Mouse (Mus musculus): Measurements from ENCODE around the gene Hoxc10. TPM values are rescaled to one million over a fixed set of nuclear protein-coding genes. Genes with fewer than 3 reads are reported as not detected.

The Hoxc10 gene
- polyA plus RNA-seq, 1 experiment = not detected

DNA sequence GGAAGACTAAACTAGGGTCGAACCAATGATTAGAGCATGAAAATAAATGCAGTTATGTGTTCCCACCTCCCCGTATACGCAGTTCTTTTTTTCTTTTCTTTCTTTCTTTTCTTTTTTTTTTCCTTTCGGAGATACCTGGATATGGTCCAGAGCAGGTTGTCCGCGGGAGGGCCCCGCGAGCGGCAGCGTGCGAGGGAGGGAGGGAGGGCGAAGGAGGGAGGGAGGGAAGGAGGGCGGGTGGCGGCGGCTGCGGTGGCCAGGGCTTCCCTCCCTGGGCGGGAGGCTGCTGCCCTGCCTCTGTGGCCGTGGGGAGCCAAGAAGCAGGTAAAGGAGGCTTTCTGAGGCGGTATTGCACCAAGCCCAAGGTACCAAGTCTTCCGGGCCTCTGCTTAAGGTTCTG, 9.6 kb downstream of the Hoxc10 start, which contains the start of gene Hoxc9:
TSS of gene Hoxc9 (plus strand) at position 269 of the 400 bp plus-strand sequence.
- no peak within 1 kb of the TSS for H3K4me3 ChIP-seq (ENCODE audit: insufficient read depth, low read length)
- no peaks in the 10 kb centered on the region for H3K4me1 ChIP-seq (ENCODE audit: control insufficient read depth, insufficient read depth, low read length)
- TF ChIP-seq POLR2A (IDR thresholded peaks at IDR 0.05; ENCODE audit: extremely low read depth, insufficient read depth, low read length) (no peak), CTCF (IDR thresholded peaks at IDR 0.05; ENCODE audit: extremely low read depth, insufficient read depth, low read length) (no peak)
- H3K27ac ChIP-seq (ENCODE audit: insufficient read depth, low read length) = no peak within 1 kb of the TSS

DNA sequence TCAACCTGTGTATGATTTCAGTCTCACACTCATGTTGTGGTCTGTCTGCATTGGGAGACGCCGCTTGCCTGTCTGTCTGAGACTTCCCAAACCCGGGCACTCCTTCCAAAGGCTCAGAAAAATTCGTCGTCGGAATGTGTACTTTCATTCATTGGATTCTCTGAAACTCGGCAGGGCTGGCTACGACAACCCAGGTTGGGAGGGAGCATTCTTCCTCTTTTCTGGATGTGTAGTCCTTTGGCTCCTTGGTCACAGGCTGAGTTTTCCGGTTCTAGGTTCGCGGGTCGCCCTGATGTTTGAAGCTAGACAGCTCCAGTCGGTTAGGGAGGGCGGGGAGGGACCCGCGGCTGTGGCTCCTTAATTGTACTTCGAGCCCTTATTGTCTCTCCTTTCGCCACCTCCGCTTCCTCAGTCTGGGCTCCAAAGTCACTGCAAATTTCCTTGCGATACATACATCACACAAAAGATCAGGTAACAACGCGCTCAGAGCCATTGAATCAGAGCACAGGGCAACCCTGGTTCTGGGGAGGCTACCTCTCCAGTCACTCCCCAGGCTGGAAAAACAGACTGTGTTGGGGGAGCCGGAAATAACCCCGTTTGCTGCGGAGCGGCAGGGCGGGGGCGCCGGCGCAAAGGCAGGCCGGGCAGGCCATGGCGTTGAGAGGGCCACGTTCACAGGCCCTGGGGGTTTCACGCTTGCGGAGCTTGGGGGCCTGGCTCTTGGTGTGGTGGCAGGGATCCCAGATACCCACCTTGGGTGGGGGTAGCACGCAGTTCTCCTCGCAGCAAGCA, 10.2 kb downstream of the Hoxc10 start:
- no peaks in the 10 kb centered on the region for H3K4me1 ChIP-seq (ENCODE audit: control insufficient read depth, insufficient read depth, low read length)
- TF ChIP-seq POLR2A (IDR thresholded peaks at IDR 0.05; ENCODE audit: extremely low read depth, insufficient read depth, low read length) (no peak), CTCF (IDR thresholded peaks at IDR 0.05; ENCODE audit: extremely low read depth, insufficient read depth, low read length) (no peak)
- H3K4me3 ChIP-seq (ENCODE audit: insufficient read depth, low read length) = no peak overlapping the region
- H3K27ac ChIP-seq (ENCODE audit: insufficient read depth, low read length) = no peak overlapping the region

DNA sequence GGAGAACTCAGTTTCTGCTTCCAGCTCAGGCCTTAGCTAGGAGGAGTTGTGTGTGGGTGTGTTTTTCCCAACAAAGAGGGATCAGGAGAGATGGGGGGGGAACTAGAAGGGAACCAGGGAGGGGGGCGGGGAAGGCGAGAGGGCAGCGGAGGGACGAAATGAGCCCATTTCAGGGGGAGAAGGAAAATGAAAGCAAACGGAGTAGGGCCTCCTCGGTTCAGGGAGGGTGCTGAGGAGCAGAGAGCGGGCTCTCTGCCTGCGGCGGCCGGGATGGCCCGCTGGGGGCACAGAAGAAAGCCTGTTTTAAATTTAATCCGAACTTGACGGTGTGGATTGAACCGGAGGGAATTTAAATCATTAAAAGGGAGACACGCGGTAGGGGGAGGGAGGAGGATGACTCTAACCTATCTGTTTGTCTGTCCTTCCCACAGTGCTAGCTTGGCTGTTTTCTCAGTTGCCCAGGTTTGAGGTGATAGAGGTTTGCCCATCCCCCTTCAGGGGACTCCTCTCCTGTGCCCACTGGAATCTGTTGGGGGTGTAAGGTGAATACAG, 10.9 kb downstream of the Hoxc10 start:
- no peak overlapping the region for H3K27ac ChIP-seq (ENCODE audit: insufficient read depth, low read length)
- no peak for TF ChIP-seq CTCF (IDR thresholded peaks at IDR 0.05; ENCODE audit: extremely low read depth, insufficient read depth, low read length)
- TF ChIP-seq POLR2A (IDR thresholded peaks at IDR 0.05; ENCODE audit: extremely low read depth, insufficient read depth, low read length) = no peak
- no peak overlapping the region for H3K4me3 ChIP-seq (ENCODE audit: insufficient read depth, low read length)
- no peaks in the 10 kb centered on the region for H3K4me1 ChIP-seq (ENCODE audit: control insufficient read depth, insufficient read depth, low read length)

DNA sequence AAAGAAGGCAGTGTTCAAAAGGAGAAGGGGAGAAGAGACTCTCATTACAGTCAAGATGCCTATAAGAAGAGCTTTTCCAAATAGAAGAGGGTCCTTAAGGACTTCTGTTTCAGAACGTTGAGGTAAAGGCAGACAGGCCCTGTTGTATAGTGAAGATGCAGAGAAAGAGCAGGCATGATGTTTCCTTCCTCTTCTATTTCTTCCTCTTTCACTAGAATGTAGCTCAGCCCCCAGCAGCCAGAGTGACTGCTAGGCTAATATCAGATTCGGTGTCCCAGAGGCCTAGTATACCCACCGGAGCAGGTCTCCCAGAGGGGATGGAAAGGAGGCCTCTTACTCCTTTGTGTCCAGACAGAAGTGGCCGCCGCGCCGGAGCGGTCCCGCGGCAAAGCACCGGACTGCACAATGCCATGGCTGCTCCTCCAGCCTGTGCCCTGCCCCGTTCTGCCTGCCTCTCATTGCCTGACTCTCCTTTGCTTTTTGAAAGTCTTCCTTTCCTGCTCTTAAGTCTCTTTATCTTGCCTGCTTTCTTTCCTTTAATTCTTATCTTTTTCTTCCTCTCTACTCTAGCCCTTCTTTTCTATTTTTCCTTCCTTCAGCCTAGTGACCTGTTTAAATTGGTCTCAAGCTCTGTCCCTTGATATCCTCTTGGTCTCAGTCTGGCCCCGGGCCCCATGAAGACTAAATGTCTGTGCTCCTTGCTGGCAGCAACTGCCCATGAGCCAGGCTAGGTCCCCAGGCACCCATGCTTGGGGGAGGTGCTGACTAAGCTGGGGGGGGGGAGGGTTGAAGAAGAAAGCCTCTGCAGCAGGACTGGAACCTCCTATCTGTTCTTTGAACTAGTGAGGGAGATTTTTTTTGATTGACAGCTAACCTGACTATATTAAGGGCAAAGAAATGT, 12.3 kb downstream of the Hoxc10 start:
- no peaks in the 10 kb centered on the region for H3K4me1 ChIP-seq (ENCODE audit: control insufficient read depth, insufficient read depth, low read length)
- H3K27ac ChIP-seq (ENCODE audit: insufficient read depth, low read length) = no peak overlapping the region

DNA sequence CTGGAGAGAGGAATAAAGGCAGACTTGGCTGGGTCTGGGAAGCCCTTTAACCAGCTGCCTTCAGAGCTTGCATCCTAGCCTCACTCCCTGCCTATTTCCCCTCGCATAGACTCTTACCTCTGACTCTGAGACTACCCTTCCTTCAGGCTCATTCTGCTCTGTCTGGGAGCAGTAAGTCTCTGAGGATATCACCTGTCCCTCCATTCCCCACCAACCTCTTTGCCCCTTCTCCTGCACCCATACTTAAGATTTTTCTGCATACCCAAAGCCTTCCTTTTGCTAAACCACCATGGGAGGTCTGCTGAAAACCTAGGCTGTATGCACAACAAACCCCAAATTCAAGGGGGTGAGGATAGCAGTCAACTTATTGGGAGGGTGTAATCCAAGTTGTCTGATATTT, 13.3 kb downstream of the Hoxc10 start:
- no peak for TF ChIP-seq POLR2A (IDR thresholded peaks at IDR 0.05; ENCODE audit: extremely low read depth, insufficient read depth, low read length)
- no peak for TF ChIP-seq CTCF (IDR thresholded peaks at IDR 0.05; ENCODE audit: extremely low read depth, insufficient read depth, low read length)
- no peak overlapping the region for H3K4me3 ChIP-seq (ENCODE audit: insufficient read depth, low read length)
- no peaks in the 10 kb centered on the region for H3K4me1 ChIP-seq (ENCODE audit: control insufficient read depth, insufficient read depth, low read length)
- no peak overlapping the region for H3K27ac ChIP-seq (ENCODE audit: insufficient read depth, low read length)

More for the DNA sequence above, 12.3 kb downstream of the Hoxc10 start:
- no peak overlapping the region for H3K4me3 ChIP-seq (ENCODE audit: insufficient read depth, low read length)
- no peak for TF ChIP-seq POLR2A (IDR thresholded peaks at IDR 0.05; ENCODE audit: extremely low read depth, insufficient read depth, low read length)
- no peak for TF ChIP-seq CTCF (IDR thresholded peaks at IDR 0.05; ENCODE audit: extremely low read depth, insufficient read depth, low read length)

DNA sequence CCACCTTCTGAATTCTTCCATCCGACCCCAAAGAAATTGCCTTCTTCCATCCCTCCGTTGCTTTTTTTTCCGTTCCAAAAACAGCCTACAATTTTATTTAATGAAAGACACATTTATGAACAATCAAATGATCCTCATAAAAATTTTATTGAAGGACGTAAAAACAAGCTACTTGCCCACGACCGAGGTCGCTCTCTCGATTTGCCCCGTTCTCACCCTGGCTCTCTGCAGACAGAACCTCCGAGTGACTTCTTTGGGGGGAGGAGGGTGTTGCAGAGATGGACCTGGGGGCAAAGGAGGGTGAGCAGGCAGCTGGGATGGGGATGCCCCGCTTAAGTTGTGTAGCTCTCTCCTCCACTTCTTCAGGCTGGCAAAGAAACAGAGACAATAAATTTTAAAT, 13.8 kb downstream of the Hoxc10 start:
- Histone ChIP-seq H3K4me1 (ENCODE audit: control insufficient read depth, insufficient read depth, low read length) (no peaks in the 10 kb centered on the region), H3K4me3 (ENCODE audit: insufficient read depth, low read length) (no peak overlapping the region), H3K27ac (ENCODE audit: insufficient read depth, low read length) (no peak overlapping the region)
- TF ChIP-seq CTCF (IDR thresholded peaks at IDR 0.05; ENCODE audit: extremely low read depth, insufficient read depth, low read length) = no peak
- TF ChIP-seq POLR2A (IDR thresholded peaks at IDR 0.05; ENCODE audit: extremely low read depth, insufficient read depth, low read length) = no peak

DNA sequence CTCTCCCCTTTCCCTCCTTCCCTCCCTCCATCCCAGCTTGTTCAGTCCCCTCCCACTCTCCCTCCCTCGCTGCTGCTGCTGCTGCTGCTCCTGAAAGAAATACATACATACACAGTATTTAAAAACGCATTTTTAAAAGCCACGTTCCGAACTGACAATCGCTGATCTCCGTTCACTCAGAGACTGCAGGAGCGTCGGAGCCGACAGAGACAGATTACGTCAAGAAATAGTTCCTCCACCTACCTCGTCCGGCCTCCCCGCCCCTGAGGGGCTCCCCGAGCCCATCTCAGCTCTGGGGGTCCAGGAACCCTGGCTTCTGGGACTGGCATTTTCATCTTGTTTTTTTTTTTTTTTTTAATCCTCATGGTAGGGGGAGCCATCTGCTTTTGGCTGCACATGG, 14.3 kb downstream of the Hoxc10 start:
- no peak for TF ChIP-seq POLR2A (IDR thresholded peaks at IDR 0.05; ENCODE audit: extremely low read depth, insufficient read depth, low read length)
- TF ChIP-seq CTCF (IDR thresholded peaks at IDR 0.05; ENCODE audit: extremely low read depth, insufficient read depth, low read length) = no peak
- Histone ChIP-seq H3K27ac (ENCODE audit: insufficient read depth, low read length) (no peak overlapping the region), H3K4me1 (ENCODE audit: control insufficient read depth, insufficient read depth, low read length) (no peaks in the 10 kb centered on the region), H3K4me3 (ENCODE audit: insufficient read depth, low read length) (no peak overlapping the region)

DNA sequence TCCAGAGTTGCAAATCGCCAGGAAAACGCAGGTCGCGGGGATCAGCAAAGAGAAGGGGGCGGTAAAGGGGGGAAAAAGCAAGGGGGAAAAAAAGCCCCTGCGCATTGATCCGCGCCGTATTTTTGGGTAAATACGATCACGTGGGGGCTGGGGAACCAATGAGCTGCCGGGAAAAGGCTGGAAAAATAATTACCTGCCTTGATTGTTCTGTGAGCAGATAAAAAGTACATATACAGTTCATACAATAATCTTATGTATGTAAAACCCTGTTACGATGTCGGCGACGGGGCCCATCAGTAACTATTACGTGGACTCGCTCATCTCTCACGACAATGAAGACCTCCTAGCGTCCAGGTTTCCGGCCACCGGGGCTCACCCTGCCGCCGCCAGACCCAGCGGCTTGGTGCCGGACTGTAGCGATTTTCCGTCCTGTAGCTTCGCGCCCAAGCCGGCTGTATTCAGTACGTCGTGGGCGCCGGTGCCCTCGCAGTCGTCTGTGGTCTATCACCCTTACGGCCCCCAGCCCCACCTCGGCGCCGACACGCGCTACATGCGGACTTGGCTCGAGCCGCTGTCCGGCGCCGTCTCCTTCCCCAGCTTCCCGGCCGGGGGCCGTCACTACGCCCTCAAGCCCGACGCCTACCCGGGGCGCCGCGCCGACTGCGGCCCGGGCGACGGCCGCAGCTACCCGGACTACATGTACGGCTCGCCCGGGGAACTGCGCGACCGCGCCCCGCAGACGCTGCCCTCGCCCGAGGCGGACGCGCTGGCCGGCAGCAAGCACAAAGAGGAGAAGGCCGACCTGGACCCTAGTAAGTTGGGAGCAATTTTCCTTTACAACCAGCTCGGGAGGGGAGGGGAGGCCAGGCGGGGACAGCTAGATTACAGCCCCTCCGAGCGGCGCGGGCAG, 15.0 kb downstream of the Hoxc10 start:
- Histone ChIP-seq H3K4me3 (ENCODE audit: insufficient read depth, low read length) (no peak overlapping the region), H3K27ac (ENCODE audit: insufficient read depth, low read length) (no peak overlapping the region), H3K4me1 (ENCODE audit: control insufficient read depth, insufficient read depth, low read length) (no peaks in the 10 kb centered on the region)
- TF ChIP-seq CTCF (IDR thresholded peaks at IDR 0.05; ENCODE audit: extremely low read depth, insufficient read depth, low read length) = no peak
- no peak for TF ChIP-seq POLR2A (IDR thresholded peaks at IDR 0.05; ENCODE audit: extremely low read depth, insufficient read depth, low read length)
